Mouse (Mus musculus) hindbrain, postnatal 0 days (tissue): ENCODE data around the gene Pou2f3. TPM values are rescaled to one million over a fixed set of nuclear protein-coding genes. Genes with fewer than 3 reads are reported as not detected.

ENCODE experiments used
- ATAC-seq: fragments of 200-750 bp; cut with Nextera tagmentation; 2 replicates; pipeline ENCODE4 v1.8.0; 2017; ENCODE audit warnings: mild to moderate bottlenecking, moderate TSS enrichment, moderate library complexity
- DNase-seq: peaks from one replicate; pipeline ENCODE4 v3.0.0-alpha.2; 2015; ENCODE audit warnings: low spot score
- H3K27ac ChIP-seq: fragments of 300-500 bp; sonication (generic); 2 replicates; pipeline ENCODE4 v1.5.1; 2014; ENCODE audit warnings: mild to moderate bottlenecking
- H3K27me3 ChIP-seq: fragments of 300-500 bp; sonication (generic); 2 replicates; pipeline ENCODE4 v1.6.1; 2014; ENCODE audit warnings: low read length, mixed read lengths; ENCODE audit not compliant: insufficient read depth
- H3K36me3 ChIP-seq: fragments of 300-500 bp; sonication (generic); 2 replicates; pipeline ENCODE4 v1.6.1; 2014; ENCODE audit warnings: low read length, mixed read lengths; ENCODE audit not compliant: insufficient read depth
- H3K4me1 ChIP-seq: fragments of 300-500 bp; sonication (generic); 2 replicates; pipeline ENCODE4 v1.6.1; 2014; ENCODE audit warnings: antibody characterized with exemption, low read length, mixed read lengths; ENCODE audit not compliant: insufficient read depth
- H3K4me2 ChIP-seq: fragments of 300-500 bp; sonication (generic); 2 replicates; pipeline ENCODE4 v1.6.1; 2014; ENCODE audit warnings: low read depth, mild to moderate bottlenecking, low read length, moderate library complexity, mixed read lengths
- H3K4me3 ChIP-seq: fragments of 300-500 bp; sonication (generic); 2 replicates; pipeline ENCODE4 v1.5.1; 2014; ENCODE audit warnings: low read length
- H3K9ac ChIP-seq: fragments of 300-500 bp; sonication (generic); replicated peaks from 2 replicates; pipeline ENCODE4 v1.6.1; 2014; ENCODE audit warnings: mild to moderate bottlenecking, low read length, moderate library complexity, mixed read lengths
- H3K9me3 ChIP-seq: fragments of 300-500 bp; sonication (generic); 2 replicates; pipeline ENCODE4 v1.6.1; 2016; ENCODE audit warnings: low read length, mixed read lengths
- CTCF ChIP-seq: IDR thresholded peaks from 2 replicates; pipeline ENCODE4 v1.5.1; 2016; ENCODE audit warnings: antibody characterized with exemption, control low read depth, low read depth
- WGBS: fragments of 180-500 bp; shearing (Covaris S2); extraction: QIAGEN DNeasy Blood & Tissue Kit; methylation state at CpG from one replicate; pipeline ENCODE4 v1.1.7; 2014; 5-methylcytosine and 5-hydroxymethylcytosine counted together
- polyA plus RNA-seq: library from polyadenylated mRNA; unstranded; fragments of >200 nt; fragmentation: Nextera tagmentation; extraction: Ambion mirVana; gene quantifications from 2 replicates; pipeline ENCODE4 v1.2.1, GENCODE M21; 2015
- total RNA-seq: library from RNA; depleted of rRNA; stranded (reverse); fragments of >200 nt; gene quantifications from 2 replicates; pipeline ENCODE4 v1.2.3, GENCODE M21; 2014; rRNA removed

Pou2f3 gene
- total RNA-seq (0.10 TPM in 1 of 2 replicates, not detected in the other), polyA plus RNA-seq (0.11 and 0.13 TPM in 2 replicates)

- H3K27ac ChIP-seq = no peak within 1 kb of the TSS
- H3K27me3 ChIP-seq = peaks cover 8% of the 10 kb centered on the region
- peak within 1 kb of the TSS; percentile 23; the same call in 1 of the 2 replicates for H3K4me2 ChIP-seq
- ATAC-seq (peak; percentile 30; the same call in 1 of the 2 replicates), DNase-seq (peak; percentile 54)
- peaks cover 6% of the 10 kb centered on the region; the same call in 1 of the 2 replicates for H3K4me1 ChIP-seq
- 10% methylated on average over 13 of the region's 13 CpGs for WGBS
- H3K36me3 ChIP-seq = no peaks in the 10 kb centered on the region
- H3K9me3 ChIP-seq = no peaks in the 10 kb centered on the region
- 0 out of 2 replicates have a peak within 1 kb of the TSS, but pooled peaks have one; percentile 21 for H3K9ac ChIP-seq
- H3K4me3 ChIP-seq = no peak within 1 kb of the TSS
- TF ChIP-seq CTCF = no peak
Observed at GRCm38 (mm10) chr9:43210190-43210682, at the start of gene Pou2f3. TSS of gene Pou2f3 (minus strand) at chr9:43210369.

GRCm38 (mm10) chr9:43253271-43253681 lies 43.1 kb upstream of the Pou2f3 start:
- ATAC-seq (no peak), DNase-seq (no peak)
- no peaks in the 10 kb centered on the region for H3K27me3 ChIP-seq
- H3K9ac ChIP-seq = no peak overlapping the region
- no peak overlapping the region for H3K4me3 ChIP-seq
- no peaks in the 10 kb centered on the region for H3K9me3 ChIP-seq
- H3K4me2 ChIP-seq = no peak overlapping the region
- TF ChIP-seq CTCF = no peak
- 28% methylated on average over 5 of the region's 5 CpGs for WGBS
- H3K4me1 ChIP-seq = no peaks in the 10 kb centered on the region
- no peak overlapping the region for H3K27ac ChIP-seq
- H3K36me3 ChIP-seq = no peaks in the 10 kb centered on the region

- ATAC-seq = no peak
- no peaks in the 10 kb centered on the region for H3K9me3 ChIP-seq
- WGBS = 63% methylated on average over 3 of the region's 3 CpGs
- H3K4me1 ChIP-seq = no peaks in the 10 kb centered on the region
- no peak overlapping the region for H3K4me3 ChIP-seq
- no peaks in the 10 kb centered on the region for H3K36me3 ChIP-seq
- no peak overlapping the region for H3K27ac ChIP-seq
- H3K9ac ChIP-seq = no peak overlapping the region
- TF ChIP-seq CTCF = no peak
- H3K4me2 ChIP-seq = no peak overlapping the region
- H3K27me3 ChIP-seq = no peaks in the 10 kb centered on the region
- no peak for DNase-seq
Observed at GRCm38 (mm10) chr9:43252790-43253189, 42.6 kb upstream of the Pou2f3 start.

- Histone ChIP-seq H3K9me3 (no peaks in the 10 kb centered on the region), H3K4me3 (no peak overlapping the region), H3K9ac (no peak overlapping the region), H3K4me1 (no peaks in the 10 kb centered on the region), H3K4me2 (no peak overlapping the region), H3K27me3 (no peaks in the 10 kb centered on the region), H3K27ac (no peak overlapping the region), H3K36me3 (no peaks in the 10 kb centered on the region)
- no peak for TF ChIP-seq CTCF
- 90% methylated on average over 2 of the region's 2 CpGs for WGBS
- ATAC-seq (no peak), DNase-seq (no peak)
Observed at GRCm38 (mm10) chr9:43251786-43252185, 41.6 kb upstream of the Pou2f3 start.

- DNase-seq = no peak
- no peaks in the 10 kb centered on the region for H3K27me3 ChIP-seq
- H3K27ac ChIP-seq = no peak overlapping the region
- no peaks in the 10 kb centered on the region for H3K4me1 ChIP-seq
- H3K4me2 ChIP-seq = no peak overlapping the region
- H3K4me3 ChIP-seq = no peak overlapping the region
- ATAC-seq = no peak
- H3K9me3 ChIP-seq = no peaks in the 10 kb centered on the region
- no peaks in the 10 kb centered on the region for H3K36me3 ChIP-seq
- no peak overlapping the region for H3K9ac ChIP-seq
- TF ChIP-seq CTCF = no peak
- 58% methylated on average over 10 of the region's 10 CpGs for WGBS
Observed at GRCm38 (mm10) chr9:43246738-43247180, 36.6 kb upstream of the Pou2f3 start.

- no peak overlapping the region for H3K9ac ChIP-seq
- ATAC-seq (no peak), DNase-seq (no peak)
- no peak overlapping the region for H3K4me2 ChIP-seq
- no peak overlapping the region for H3K4me3 ChIP-seq
- no peaks in the 10 kb centered on the region for H3K36me3 ChIP-seq
- H3K9me3 ChIP-seq = no peaks in the 10 kb centered on the region
- H3K27me3 ChIP-seq = no peaks in the 10 kb centered on the region
- H3K27ac ChIP-seq = no peak overlapping the region
- TF ChIP-seq CTCF = no peak
- WGBS = 87% methylated on average over 7 of the region's 7 CpGs
- no peaks in the 10 kb centered on the region for H3K4me1 ChIP-seq
Observed at GRCm38 (mm10) chr9:43245801-43246570, 35.8 kb upstream of the Pou2f3 start.

- Histone ChIP-seq H3K27ac (no peak overlapping the region), H3K4me2 (no peak overlapping the region), H3K9ac (no peak overlapping the region), H3K27me3 (peaks cover 13% of the 10 kb centered on the region; the same call in 1 of the 2 replicates), H3K36me3 (no peaks in the 10 kb centered on the region), H3K9me3 (no peaks in the 10 kb centered on the region), H3K4me1 (no peaks in the 10 kb centered on the region), H3K4me3 (no peak overlapping the region)
- 83% methylated on average over 5 of the region's 5 CpGs for WGBS
- DNase-seq (no peak), ATAC-seq (no peak)
- no peak for TF ChIP-seq CTCF
Observed at GRCm38 (mm10) chr9:43242432-43242831, 32.3 kb upstream of the Pou2f3 start.
